Mouse (Mus musculus) kidney, embryonic 14.5 days (tissue): ENCODE data around the gene Prkcb. TPM values are rescaled to one million over a fixed set of nuclear protein-coding genes. Genes with fewer than 3 reads are reported as not detected.

ENCODE experiments used
- ATAC-seq: fragments of 200-750 bp; cut with Nextera tagmentation; 2 replicates; pipeline ENCODE4 v1.8.0; 2017; ENCODE audit warnings: moderate number of reproducible peaks, mild to moderate bottlenecking, moderate TSS enrichment, moderate library complexity; ENCODE audit not compliant: low FRiP score, low TSS enrichment
- H3K27ac ChIP-seq: fragments of 300-500 bp; sonication (generic); 2 replicates; pipeline ENCODE4 v1.5.1; 2014; ENCODE audit warnings: low read depth, mild to moderate bottlenecking, low read length, moderate library complexity, mixed read lengths
- H3K27me3 ChIP-seq: fragments of 300-500 bp; sonication (generic); 2 replicates; pipeline ENCODE4 v1.6.1; 2014; ENCODE audit warnings: mild to moderate bottlenecking, low read length; ENCODE audit not compliant: control insufficient read depth, insufficient read depth
- H3K36me3 ChIP-seq: fragments of 300-500 bp; sonication (generic); 2 replicates; pipeline ENCODE4 v1.6.1; 2014; ENCODE audit warnings: low read length, mixed read lengths; ENCODE audit not compliant: control insufficient read depth, insufficient read depth
- H3K4me1 ChIP-seq: fragments of 300-500 bp; sonication (generic); 2 replicates; pipeline ENCODE4 v1.6.1; 2014; ENCODE audit warnings: low read length, mixed read lengths; ENCODE audit not compliant: control insufficient read depth, insufficient read depth
- H3K4me2 ChIP-seq: fragments of 300-500 bp; sonication (generic); replicated peaks from 2 replicates; pipeline ENCODE4 v1.6.1; 2014; ENCODE audit warnings: low read depth, mild to moderate bottlenecking, low read length
- H3K4me3 ChIP-seq: fragments of 300-500 bp; sonication (generic); 2 replicates; pipeline ENCODE4 v1.5.1; 2014; ENCODE audit warnings: mild to moderate bottlenecking, low read length
- H3K9ac ChIP-seq: fragments of 300-500 bp; sonication (generic); 2 replicates; pipeline ENCODE4 v1.6.1; 2014; ENCODE audit warnings: low read depth, mild to moderate bottlenecking, low read length, moderate library complexity
- H3K9me3 ChIP-seq: fragments of 300-500 bp; sonication (generic); 2 replicates; pipeline ENCODE4 v1.6.1; 2016; ENCODE audit warnings: low read length; ENCODE audit not compliant: control insufficient read depth
- WGBS: fragments of 180-500 bp; shearing (Covaris S2); extraction: QIAGEN DNeasy Blood & Tissue Kit; methylation state at CpG from one replicate; pipeline ENCODE4 v1.1.7; 2014; 5-methylcytosine and 5-hydroxymethylcytosine counted together
- polyA plus RNA-seq: library from polyadenylated mRNA; unstranded; fragments of >200 nt; fragmentation: Nextera tagmentation; extraction: Ambion mirVana; gene quantifications from 2 replicates; pipeline ENCODE4 v1.2.1, GENCODE M21; 2014

Gene Prkcb
- polyA plus RNA-seq, 1 experiment from 2014 or later = 4.1 TPM

GRCm38 (mm10) chr7:122623753-122624152 lies 335.2 kb downstream of the Prkcb start:
- H3K4me2 ChIP-seq = no peak overlapping the region
- H3K9me3 ChIP-seq = no peaks in the 10 kb centered on the region
- H3K36me3 ChIP-seq = no peaks in the 10 kb centered on the region
- 45% methylated on average over 1 of the region's 1 CpGs for WGBS
- H3K4me3 ChIP-seq = no peak overlapping the region
- H3K4me1 ChIP-seq = no peaks in the 10 kb centered on the region
- no peak overlapping the region for H3K9ac ChIP-seq
- H3K27ac ChIP-seq = no peak overlapping the region
- ATAC-seq = no peak
- H3K27me3 ChIP-seq = no peaks in the 10 kb centered on the region

- Histone ChIP-seq H3K27me3 (no peaks in the 10 kb centered on the region), H3K4me3 (no peak overlapping the region), H3K4me1 (no peaks in the 10 kb centered on the region), H3K4me2 (no peak overlapping the region), H3K36me3 (no peaks in the 10 kb centered on the region), H3K9me3 (no peaks in the 10 kb centered on the region), H3K9ac (no peak overlapping the region), H3K27ac (no peak overlapping the region)
- WGBS = 86% methylated on average over 5 of the region's 5 CpGs
- no peak for ATAC-seq
Observed at GRCm38 (mm10) chr7:122628050-122628449, 339.5 kb downstream of the Prkcb start.

- H3K36me3 ChIP-seq = no peaks in the 10 kb centered on the region
- no peak overlapping the region for H3K4me3 ChIP-seq
- no peak overlapping the region for H3K9ac ChIP-seq
- WGBS = 90% methylated on average over 2 of the region's 2 CpGs
- no peak overlapping the region for H3K4me2 ChIP-seq
- H3K27me3 ChIP-seq = no peaks in the 10 kb centered on the region
- H3K9me3 ChIP-seq = no peaks in the 10 kb centered on the region
- no peak for ATAC-seq
- no peak overlapping the region for H3K27ac ChIP-seq
- H3K4me1 ChIP-seq = no peaks in the 10 kb centered on the region
Observed at GRCm38 (mm10) chr7:122630386-122630785, 341.8 kb downstream of the Prkcb start.

GRCm38 (mm10) chr7:122631151-122631550 lies 342.6 kb downstream of the Prkcb start:
- no peak overlapping the region for H3K27ac ChIP-seq
- no peak for ATAC-seq
- no peak overlapping the region for H3K4me2 ChIP-seq
- H3K36me3 ChIP-seq = no peaks in the 10 kb centered on the region
- WGBS = 68% methylated on average over 3 of the region's 3 CpGs
- no peak overlapping the region for H3K4me3 ChIP-seq
- no peak overlapping the region for H3K9ac ChIP-seq
- H3K4me1 ChIP-seq = no peaks in the 10 kb centered on the region
- H3K9me3 ChIP-seq = no peaks in the 10 kb centered on the region
- H3K27me3 ChIP-seq = no peaks in the 10 kb centered on the region

GRCm38 (mm10) chr7:122632946-122633345 lies 344.4 kb downstream of the Prkcb start:
- Histone ChIP-seq H3K4me2 (no peak overlapping the region), H3K4me1 (no peaks in the 10 kb centered on the region), H3K27me3 (no peaks in the 10 kb centered on the region), H3K9ac (no peak overlapping the region), H3K4me3 (no peak overlapping the region), H3K27ac (no peak overlapping the region), H3K9me3 (no peaks in the 10 kb centered on the region), H3K36me3 (no peaks in the 10 kb centered on the region)
- ATAC-seq = no peak
- 82% methylated on average over 5 of the region's 5 CpGs for WGBS

- 85% methylated on average over 5 of the region's 5 CpGs for WGBS
- no peak overlapping the region for H3K4me3 ChIP-seq
- no peak overlapping the region for H3K9ac ChIP-seq
- no peaks in the 10 kb centered on the region for H3K4me1 ChIP-seq
- H3K9me3 ChIP-seq = no peaks in the 10 kb centered on the region
- H3K27me3 ChIP-seq = no peaks in the 10 kb centered on the region
- no peak overlapping the region for H3K27ac ChIP-seq
- H3K36me3 ChIP-seq = no peaks in the 10 kb centered on the region
- ATAC-seq = no peak
- H3K4me2 ChIP-seq = no peak overlapping the region
Observed at GRCm38 (mm10) chr7:122633463-122633862, 344.9 kb downstream of the Prkcb start.

GRCm38 (mm10) chr7:122643676-122644075 lies 355.1 kb downstream of the Prkcb start:
- WGBS = 93% methylated on average over 8 of the region's 8 CpGs

GRCm38 (mm10) chr7:122649306-122649705 lies 360.8 kb downstream of the Prkcb start:
- 76% methylated on average over 10 of the region's 10 CpGs for WGBS
- Histone ChIP-seq H3K36me3 (no peaks in the 10 kb centered on the region), H3K9me3 (no peaks in the 10 kb centered on the region), H3K4me2 (no peak overlapping the region), H3K4me1 (no peaks in the 10 kb centered on the region), H3K9ac (no peak overlapping the region), H3K27ac (no peak overlapping the region), H3K27me3 (no peaks in the 10 kb centered on the region), H3K4me3 (no peak overlapping the region)
- no peak for ATAC-seq

More at GRCm38 (mm10) chr7:122643676-122644075, 355.1 kb downstream of the Prkcb start:
- H3K4me2 ChIP-seq = no peak overlapping the region
- no peaks in the 10 kb centered on the region for H3K9me3 ChIP-seq
- no peaks in the 10 kb centered on the region for H3K36me3 ChIP-seq
- no peaks in the 10 kb centered on the region for H3K27me3 ChIP-seq
- no peak overlapping the region for H3K4me3 ChIP-seq
- ATAC-seq = no peak
- no peaks in the 10 kb centered on the region for H3K4me1 ChIP-seq
- H3K9ac ChIP-seq = no peak overlapping the region
- H3K27ac ChIP-seq = no peak overlapping the region

- no peak overlapping the region for H3K4me2 ChIP-seq
- no peak overlapping the region for H3K9ac ChIP-seq
- no peak overlapping the region for H3K27ac ChIP-seq
- WGBS = 79% methylated on average over 3 of the region's 3 CpGs
- no peak for ATAC-seq
- H3K4me1 ChIP-seq = no peaks in the 10 kb centered on the region
- H3K9me3 ChIP-seq = no peaks in the 10 kb centered on the region
- H3K4me3 ChIP-seq = no peak overlapping the region
- no peaks in the 10 kb centered on the region for H3K27me3 ChIP-seq
- no peaks in the 10 kb centered on the region for H3K36me3 ChIP-seq
Observed at GRCm38 (mm10) chr7:122652523-122652922, 364.0 kb downstream of the Prkcb start.

- Histone ChIP-seq H3K4me1 (no peaks in the 10 kb centered on the region), H3K4me2 (no peak overlapping the region), H3K9ac (no peak overlapping the region), H3K4me3 (no peak overlapping the region), H3K36me3 (no peaks in the 10 kb centered on the region), H3K27ac (no peak overlapping the region), H3K27me3 (no peaks in the 10 kb centered on the region), H3K9me3 (no peaks in the 10 kb centered on the region)
- 90% methylated on average over 3 of the region's 3 CpGs for WGBS
- no peak for ATAC-seq
Observed at GRCm38 (mm10) chr7:122656671-122657070, 368.1 kb downstream of the Prkcb start.
